Mouse (Mus musculus) heart, embryonic 12.5 days (tissue): ENCODE measurements at regions not wholly inside any gene's neighbourhood (a gene's known extent, or its start where the extent isn't known, plus 50 kb on each side); places are given as distances from the start of the nearest gene placed in this dataset.

Experiments
- ATAC-seq: fragments of 200-750 bp; cut with Nextera tagmentation; 2 replicates; pipeline ENCODE4 v1.8.0; 2017; ENCODE audit warnings: moderate TSS enrichment, moderate library complexity; ENCODE audit not compliant: insufficient number of reproducible peaks, low FRiP score
- H3K27ac ChIP-seq: fragments of 300-500 bp; sonication (generic); 2 replicates; pipeline ENCODE4 v1.5.1; 2016; ENCODE audit warnings: mild to moderate bottlenecking, moderate library complexity; ENCODE audit not compliant: poor library complexity, severe bottlenecking
- H3K27me3 ChIP-seq: fragments of 300-500 bp; sonication (generic); replicated peaks from 2 replicates; pipeline ENCODE4 v1.6.1; 2016; ENCODE audit warnings: mild to moderate bottlenecking, moderate library complexity
- H3K36me3 ChIP-seq: fragments of 300-500 bp; sonication (generic); 2 replicates; pipeline ENCODE4 v1.6.1; 2016; ENCODE audit warnings: mild to moderate bottlenecking, moderate library complexity
- H3K4me1 ChIP-seq: fragments of 300-500 bp; sonication (generic); replicated peaks from 2 replicates; pipeline ENCODE4 v1.6.1; 2016; ENCODE audit warnings: mild to moderate bottlenecking
- H3K4me2 ChIP-seq: fragments of 300-500 bp; sonication (generic); 2 replicates; pipeline ENCODE4 v1.6.1; 2016; ENCODE audit warnings: mild to moderate bottlenecking, moderate library complexity
- H3K4me3 ChIP-seq: fragments of 300-500 bp; sonication (generic); 2 replicates; pipeline ENCODE4 v1.5.1; 2016; ENCODE audit warnings: mild to moderate bottlenecking
- H3K9ac ChIP-seq: fragments of 300-500 bp; sonication (generic); 2 replicates; pipeline ENCODE4 v1.6.1; 2016; ENCODE audit warnings: mild to moderate bottlenecking, moderate library complexity
- H3K9me3 ChIP-seq: fragments of 300-500 bp; sonication (generic); replicated peaks from 2 replicates; pipeline ENCODE4 v1.6.1; 2016; ENCODE audit warnings: mild to moderate bottlenecking, moderate library complexity
- WGBS: fragments of 180-500 bp; shearing (Covaris S2); methylation state at CpG from one replicate; pipeline ENCODE4 v1.1.7; 2016; 5-methylcytosine and 5-hydroxymethylcytosine counted together

DNA sequence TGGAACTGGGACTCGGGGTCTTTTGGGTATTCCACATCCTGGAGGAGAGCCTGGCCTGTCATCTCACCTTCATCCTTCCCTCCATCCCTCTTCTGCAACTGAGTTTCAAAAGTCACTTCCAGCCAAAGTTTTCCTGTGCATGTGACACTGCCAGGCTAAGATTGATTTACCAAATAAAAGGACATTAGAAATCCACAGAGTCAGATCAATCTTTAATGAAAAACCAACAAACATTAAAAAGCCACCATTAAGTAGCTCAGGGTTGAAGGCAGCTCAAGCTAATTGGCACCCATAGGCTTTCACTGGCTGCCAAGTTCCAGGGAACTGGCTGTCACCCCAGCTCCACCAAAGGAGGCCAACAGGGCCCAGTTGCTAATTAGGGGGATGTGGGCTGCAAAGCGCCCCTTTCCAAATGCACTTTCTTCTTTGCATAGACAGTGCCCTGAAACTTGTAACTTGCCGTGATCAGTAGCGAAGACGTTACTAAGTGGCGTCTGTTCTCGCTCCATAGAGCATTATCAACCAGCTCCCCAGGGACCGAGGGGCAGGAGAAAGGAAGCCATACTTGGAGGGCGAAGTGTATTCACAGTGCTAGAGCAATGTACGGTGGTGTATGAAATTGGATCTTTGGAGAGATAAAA lies 464.6 kb upstream of the Gm19410 start:
- Histone ChIP-seq H3K9me3 (peaks cover 8% of the 10 kb centered on the region), H3K4me1 (0 out of 2 replicates have a peak, but pooled peaks cover 4% of the 10 kb centered on the region), H3K9ac (no peak overlapping the region), H3K36me3 (no peaks in the 10 kb centered on the region), H3K27me3 (no peaks in the 10 kb centered on the region), H3K4me3 (no peak overlapping the region), H3K27ac (no peak overlapping the region), H3K4me2 (no peak overlapping the region)
- no peak for ATAC-seq
- 56% methylated on average over 10 of the region's 10 CpGs for WGBS

DNA sequence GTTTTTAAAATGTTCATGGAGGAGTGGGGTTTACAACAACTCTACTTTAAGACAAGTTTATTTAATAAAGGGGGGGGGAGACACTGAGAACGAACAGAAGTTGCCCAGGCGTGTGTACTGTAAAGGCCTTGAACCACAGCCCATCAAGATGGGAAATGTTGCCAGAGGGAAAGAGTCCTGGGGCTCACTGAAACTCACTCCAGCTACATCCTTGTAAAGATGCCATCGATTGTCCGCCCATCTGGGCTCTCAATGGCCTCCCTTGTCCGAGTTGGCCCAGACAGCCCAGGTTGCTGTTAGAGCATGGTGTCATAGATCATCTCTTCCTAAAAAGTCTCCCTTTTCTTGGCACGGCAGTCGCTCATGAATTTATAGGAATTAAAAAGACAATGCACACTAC lies 462.7 kb upstream of the Gm19410 start:
- no peak overlapping the region for H3K9ac ChIP-seq
- H3K9me3 ChIP-seq = peaks cover 8% of the 10 kb centered on the region
- H3K27me3 ChIP-seq = no peaks in the 10 kb centered on the region
- H3K27ac ChIP-seq = no peak overlapping the region
- H3K4me1 ChIP-seq = 0 out of 2 replicates have a peak, but pooled peaks cover 4% of the 10 kb centered on the region
- WGBS = 86% methylated on average over 7 of the region's 7 CpGs
- ATAC-seq = no peak
- no peaks in the 10 kb centered on the region for H3K36me3 ChIP-seq
- H3K4me2 ChIP-seq = no peak overlapping the region
- no peak overlapping the region for H3K4me3 ChIP-seq

DNA sequence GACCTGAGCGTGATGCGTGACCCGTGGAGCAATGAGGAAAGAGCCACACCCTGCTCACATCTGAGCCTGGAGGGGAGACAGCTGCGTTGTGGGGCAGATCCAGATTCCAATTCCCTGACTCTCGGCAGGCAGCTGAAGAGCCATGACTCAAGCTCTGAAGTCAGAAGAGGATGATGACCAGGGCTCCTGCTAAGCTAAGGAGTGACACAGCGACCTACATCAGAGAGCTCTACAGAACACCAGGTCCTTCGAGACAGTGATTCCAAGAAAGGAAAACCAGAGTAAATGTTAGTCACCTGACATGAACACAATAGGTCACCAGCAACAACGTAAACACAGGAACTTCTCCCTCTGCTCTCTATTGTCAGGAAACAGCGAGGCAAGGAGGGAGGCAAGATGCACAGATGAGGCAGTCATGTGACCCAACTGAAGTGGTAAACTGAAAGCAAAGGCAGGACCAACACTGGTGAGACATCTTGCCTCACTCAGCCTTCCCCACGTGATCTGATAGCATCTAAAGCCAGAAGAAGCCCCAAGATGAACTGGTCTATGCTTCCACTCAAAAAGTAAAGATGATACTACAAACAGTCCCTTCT lies 444.2 kb upstream of the Gm19410 start:
- no peak overlapping the region for H3K4me3 ChIP-seq
- H3K36me3 ChIP-seq = no peaks in the 10 kb centered on the region
- no peaks in the 10 kb centered on the region for H3K9me3 ChIP-seq
- no peak overlapping the region for H3K4me2 ChIP-seq
- no peak overlapping the region for H3K27ac ChIP-seq
- ATAC-seq = no peak
- 74% methylated on average over 10 of the region's 10 CpGs for WGBS
- H3K9ac ChIP-seq = no peak overlapping the region
- no peaks in the 10 kb centered on the region for H3K27me3 ChIP-seq
- H3K4me1 ChIP-seq = no peaks in the 10 kb centered on the region

DNA sequence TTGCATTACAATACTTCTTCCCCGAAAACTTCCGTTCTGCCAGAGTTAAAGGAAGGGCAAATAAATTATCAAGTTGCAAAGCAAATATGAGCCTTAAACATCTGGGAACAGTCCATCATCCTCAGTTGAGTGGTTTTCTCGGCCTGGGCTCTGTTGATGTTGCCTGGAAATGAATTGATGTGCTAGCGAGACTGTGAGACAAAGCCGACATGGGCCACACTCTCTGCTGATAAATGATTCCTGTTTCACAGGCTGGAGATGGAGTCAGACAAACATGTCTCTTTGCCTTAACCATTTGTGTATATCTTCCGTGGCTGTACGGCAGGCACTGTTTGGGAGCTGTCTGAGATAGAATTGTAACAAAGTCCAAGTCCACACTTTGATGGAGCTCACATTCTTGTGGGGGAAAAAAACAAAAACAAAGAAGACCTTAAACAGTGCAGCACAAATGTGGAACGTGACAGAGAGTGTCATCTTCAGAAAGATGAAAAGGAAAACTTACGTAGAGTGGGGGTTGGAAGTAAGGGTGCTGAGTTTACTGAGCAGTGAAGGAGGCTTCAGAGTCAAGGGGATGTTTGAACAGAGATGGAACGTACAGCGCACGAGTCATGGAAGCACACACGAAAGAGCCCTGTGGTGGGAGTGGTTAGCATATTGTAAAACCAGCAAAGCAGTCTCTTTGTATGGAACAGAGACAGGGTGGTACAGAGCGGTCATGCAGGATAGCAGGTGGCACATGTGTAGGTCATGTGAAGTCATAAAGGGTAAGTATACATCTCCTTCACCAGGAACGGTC lies 442.2 kb upstream of the Gm19410 start:
- Histone ChIP-seq H3K4me2 (no peak overlapping the region), H3K9ac (no peak overlapping the region), H3K9me3 (no peaks in the 10 kb centered on the region), H3K27me3 (no peaks in the 10 kb centered on the region), H3K27ac (no peak overlapping the region), H3K4me3 (no peak overlapping the region), H3K36me3 (no peaks in the 10 kb centered on the region), H3K4me1 (no peaks in the 10 kb centered on the region)
- 73% methylated on average over 15 of the region's 15 CpGs for WGBS
- no peak for ATAC-seq
